Mouse (Mus musculus) 416B (cell line): ENCODE measurements around the gene Art4.

Experiments used
- DNase-seq: peaks from one replicate; pipeline ENCODE4 v3.0.0; 2011; ENCODE audit warnings: low read depth

The Art4 gene

DNA sequence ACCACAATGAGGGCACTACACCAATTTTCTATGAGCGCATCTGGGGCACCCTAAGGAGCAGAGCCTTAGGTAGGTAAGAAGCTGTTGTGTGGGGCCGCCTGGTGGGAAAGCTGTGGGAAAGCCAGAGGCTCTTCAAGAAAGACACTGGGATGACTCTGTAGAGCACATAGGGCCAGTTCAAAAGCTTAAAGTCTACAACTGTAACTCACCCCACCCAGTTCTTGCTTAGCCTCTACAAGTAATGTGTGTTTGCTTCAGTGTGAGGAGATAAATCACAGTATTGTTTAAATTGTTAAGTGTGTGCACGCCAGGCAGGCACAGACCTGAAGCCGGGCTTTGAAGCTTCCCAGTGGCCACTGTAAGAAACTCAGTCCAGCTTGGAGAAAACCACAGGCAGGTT lies 8.6 kb upstream of the Art4 start:
- DNase-seq = no peak

DNA sequence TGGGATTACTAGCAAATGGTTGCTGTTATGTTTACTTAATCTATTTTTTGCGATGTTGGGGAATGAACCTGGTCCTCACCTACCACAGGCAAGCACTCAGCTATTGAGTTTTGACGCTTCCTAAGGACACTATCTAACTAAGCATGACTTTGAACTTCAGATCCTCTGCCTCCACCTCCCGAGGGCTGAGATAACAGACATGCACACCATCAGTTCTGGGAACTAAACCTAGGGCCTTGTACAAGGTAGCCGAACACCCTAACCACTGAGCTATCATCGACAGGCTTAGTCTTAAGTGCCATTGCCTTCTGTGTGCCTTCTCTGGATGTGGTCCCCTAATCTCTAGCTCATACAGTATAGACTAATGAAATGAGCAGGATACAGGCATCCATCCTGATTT lies 7.8 kb upstream of the Art4 start:
- no peak for DNase-seq

DNA sequence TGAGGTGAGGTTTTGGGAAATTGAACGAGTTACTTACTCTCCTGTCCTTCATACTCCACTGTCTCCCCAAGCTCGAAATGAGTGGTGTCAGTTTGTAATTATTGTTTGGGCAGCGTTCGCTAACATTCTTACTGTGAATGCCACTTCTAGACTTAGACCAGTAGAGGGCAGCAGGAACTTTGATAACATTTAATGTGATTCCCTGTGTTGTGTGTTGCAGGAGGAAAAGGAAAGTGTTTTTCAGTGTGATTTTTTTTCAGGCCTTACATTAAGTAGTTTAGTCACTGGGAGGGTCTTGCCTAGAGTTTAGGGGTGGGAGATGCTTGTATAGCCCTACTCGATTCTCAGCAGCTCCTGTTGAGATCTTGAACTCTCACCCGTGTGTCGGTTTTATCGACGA lies 3.5 kb upstream of the Art4 start:
- peak; percentile 79 for DNase-seq

DNA sequence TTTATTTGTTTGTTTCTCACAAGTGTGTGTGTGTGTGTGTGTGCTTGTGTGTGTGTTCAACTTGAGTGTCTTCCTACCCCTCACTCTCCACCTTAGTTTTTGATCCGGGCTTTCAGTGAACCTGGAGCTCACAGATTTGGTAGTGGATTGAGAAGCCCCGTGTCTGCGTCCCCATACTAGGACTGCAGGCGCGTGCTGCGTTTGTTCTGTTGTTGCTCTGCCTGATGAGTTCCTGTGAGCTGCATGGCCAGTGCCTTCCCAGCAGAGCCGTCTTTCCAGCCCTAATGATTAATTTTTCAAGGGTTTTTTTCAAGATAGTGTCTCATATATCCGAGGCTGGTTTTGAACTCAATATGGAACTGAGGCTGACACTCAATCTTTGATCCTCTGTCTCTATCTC lies 887 bp upstream of the Art4 start:
- DNase-seq = peak; percentile 21

DNA sequence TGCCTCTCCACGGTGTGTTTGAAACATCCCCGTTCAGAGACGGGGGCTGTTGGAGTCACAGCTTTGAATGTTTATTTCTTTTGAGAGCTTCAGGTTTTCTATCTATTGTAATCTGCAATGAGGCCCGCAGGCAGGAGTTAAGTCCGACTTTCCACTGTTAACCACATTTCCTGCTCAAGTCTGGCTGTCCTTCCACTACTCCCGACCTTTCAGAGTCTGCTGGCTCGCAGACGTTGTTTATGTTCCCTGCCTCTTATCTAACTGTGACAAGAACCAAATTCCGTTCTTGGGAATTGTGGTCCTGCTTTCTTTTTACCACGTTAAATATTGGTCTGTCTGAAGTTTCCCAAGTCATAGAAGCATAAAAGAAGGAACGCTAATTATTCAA lies 334 bp upstream of the Art4 start:
- no peak for DNase-seq

DNA sequence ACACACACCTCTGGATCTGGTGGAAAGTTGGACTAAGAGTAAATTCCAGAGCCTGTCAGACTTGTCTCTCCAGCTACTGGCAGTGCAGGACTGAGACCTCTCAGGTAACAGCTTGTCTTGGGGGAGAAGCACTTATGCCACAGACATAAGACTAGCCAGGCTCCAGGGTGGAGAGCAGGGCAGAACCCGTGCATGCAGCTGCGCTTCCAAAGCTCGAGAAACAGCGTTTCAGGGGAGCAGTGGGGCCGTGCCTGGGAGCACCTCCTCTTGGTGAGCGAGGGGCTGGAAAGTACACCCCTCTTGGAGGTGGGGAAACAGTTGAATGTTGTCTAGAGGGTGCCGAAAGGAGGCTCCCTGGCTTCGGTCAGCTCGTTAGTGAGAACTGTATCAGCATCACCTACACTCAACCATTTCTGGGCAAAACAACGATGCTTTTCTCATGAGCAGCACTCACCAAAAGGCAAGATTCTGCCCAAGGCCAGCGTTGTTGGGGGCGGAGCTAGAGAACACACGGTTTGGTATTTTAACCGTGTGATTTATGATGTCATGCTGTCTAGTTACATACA lies 1.4 kb downstream of the Art4 start:
- DNase-seq = no peak

DNA sequence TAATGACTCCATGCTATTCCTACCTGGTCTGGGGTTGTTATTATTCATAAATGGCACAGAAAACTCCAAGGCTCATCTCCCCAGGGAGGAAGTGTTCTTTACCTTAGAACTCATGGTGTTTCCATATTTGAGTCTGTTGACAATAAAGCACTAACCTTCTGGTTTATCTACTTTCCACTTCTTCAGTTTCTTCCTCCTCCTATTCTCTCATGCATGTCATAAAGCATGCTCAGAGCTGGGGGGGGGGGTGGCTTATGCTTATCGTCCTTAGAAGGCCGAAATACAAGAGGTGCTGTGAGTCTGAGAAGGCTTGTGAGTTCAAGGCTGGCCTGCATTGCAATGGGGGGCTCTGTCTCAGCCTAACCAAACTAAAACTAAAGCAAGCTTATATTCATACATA lies 2.4 kb downstream of the Art4 start:
- no peak for DNase-seq

DNA sequence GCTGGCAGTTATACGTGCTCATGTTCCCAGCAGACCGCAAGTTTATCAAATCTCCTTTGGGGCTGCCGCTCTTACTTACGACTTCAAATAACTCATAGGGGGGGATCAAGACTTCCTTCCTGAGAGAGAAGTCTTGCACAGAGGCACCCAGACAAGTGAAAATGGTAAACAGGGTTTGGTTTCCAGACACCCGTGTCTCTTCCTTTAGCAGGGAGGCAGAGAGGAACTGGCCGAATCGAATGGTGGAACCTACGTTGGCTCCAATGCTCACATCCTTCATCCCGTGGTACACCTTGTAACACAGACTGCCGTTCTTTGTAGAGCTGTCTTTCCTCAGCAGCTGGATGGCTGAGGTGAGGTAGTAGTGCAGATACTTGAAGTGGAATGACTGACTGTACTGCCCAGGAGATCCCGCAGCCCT lies 3.2 kb downstream of the Art4 start:
- no peak for DNase-seq

DNA sequence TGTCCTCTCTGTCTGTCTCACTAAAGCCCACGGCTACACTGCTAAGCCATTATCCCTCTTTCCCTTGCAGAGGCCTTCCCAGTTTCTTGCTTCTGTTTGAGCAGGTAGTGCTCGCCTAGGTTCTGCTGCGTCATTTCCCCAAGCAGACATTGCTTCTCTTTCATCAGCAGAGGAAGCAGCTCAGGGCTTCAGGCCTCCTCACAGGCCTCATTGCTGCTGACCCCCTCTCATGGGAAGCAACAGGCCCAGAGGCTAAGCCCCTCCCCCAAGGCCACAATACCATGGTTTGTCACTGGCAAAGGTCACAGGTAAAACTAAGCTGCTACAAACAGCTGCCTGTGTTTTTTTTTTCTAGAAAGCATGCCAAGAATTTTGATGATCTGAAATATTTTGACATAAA lies 4.8 kb downstream of the Art4 start:
- DNase-seq = peak; percentile 32

DNA sequence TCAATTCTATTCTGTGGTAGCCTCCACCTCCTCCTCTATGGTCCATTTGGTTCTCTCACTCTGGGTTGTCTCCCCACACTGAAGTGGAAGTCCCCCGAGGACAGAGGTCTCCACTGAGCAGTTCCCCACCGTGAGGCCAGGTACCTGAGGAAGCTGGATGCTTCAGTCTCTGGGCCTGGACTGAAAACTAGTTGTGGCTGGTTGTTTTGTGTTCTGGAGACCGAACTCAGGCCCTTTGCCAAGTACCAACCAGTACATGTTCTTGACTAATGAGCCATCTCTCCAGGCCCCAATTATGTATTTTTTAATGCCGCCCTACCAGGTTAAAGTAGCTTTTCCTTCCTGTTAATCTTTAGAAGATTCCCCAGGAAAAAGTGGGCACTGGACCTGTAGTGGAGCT lies 5.2 kb downstream of the Art4 start:
- no peak for DNase-seq

DNA sequence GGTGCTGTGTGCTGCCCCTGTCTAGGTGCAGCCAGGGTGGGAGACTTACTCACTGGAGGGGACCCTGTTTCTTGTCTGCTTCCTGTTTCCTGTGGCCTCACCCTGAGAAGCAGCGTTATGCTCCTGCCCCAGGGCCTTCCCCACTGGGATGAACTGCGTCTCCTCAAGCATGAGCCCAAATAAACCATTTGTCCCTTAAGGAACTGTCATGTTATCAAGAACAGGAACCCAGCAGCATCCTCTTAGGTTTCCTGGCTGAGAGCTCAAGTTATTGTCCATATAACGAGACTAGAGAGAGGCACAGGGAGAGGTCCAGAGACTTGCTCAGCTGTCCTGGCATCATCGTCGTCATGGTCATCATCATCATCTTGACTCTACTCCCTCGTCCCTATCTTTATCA lies 7.3 kb downstream of the Art4 start:
- DNase-seq = no peak

DNA sequence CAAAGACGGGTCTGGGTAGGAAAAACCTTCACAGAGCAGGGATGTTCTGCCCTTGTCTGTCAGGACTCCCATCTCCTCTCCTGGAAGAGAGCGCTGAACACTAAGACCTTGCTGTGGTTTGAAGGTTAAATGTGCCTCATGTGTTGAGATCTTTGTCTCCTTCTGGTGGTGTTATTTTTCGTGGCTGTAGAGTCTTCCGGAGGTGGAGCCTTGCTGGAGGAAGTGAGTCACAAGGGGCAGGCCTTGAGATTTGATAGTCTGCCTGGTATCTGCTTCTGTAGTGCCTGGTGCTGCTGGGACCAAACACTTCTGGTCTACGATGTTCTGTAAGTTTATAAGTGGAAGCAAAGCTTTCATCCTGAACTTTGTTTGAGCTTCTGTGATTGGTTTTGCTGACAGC lies 8.6 kb downstream of the Art4 start:
- peak; percentile 60 for DNase-seq

DNA sequence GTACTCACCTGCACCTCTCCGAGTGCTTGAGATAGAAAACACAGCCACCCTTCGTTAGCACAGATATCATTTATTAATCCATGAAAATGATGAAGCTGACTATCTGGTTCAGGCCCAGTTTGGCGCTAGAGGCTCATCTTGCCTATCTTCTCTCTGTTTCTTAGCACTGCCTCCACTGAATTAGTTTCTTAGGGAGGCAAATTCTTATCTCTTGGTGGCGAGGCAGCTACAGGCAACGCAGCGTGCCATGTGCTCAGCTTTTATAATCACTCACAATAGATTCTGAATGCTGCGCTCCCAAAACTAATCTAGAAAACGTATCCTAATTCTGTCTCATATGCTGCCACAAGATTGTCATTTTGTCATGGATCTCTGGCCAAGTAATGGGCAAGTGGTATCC lies 9.1 kb downstream of the Art4 start:
- no peak for DNase-seq

DNA sequence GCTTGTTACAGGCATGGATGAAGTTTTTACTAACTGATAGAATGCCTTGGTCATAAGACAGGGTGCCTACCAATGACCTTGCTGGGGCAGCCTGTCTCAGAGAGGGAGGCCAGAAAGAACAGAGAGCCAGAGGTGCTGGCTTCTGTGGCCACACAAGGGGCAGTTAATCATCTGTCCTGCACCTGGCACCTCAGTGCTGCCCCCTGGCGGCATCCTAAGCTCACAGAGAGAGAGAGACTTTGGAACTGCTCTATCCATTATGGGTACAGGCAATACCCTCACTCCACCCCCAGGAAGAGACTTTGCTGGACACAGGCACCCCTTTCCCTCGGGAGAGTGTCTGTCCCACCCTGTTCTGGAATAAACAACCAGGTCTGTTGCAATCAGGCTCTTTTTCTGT lies 9.7 kb downstream of the Art4 start:
- peak; percentile 57 for DNase-seq

DNA sequence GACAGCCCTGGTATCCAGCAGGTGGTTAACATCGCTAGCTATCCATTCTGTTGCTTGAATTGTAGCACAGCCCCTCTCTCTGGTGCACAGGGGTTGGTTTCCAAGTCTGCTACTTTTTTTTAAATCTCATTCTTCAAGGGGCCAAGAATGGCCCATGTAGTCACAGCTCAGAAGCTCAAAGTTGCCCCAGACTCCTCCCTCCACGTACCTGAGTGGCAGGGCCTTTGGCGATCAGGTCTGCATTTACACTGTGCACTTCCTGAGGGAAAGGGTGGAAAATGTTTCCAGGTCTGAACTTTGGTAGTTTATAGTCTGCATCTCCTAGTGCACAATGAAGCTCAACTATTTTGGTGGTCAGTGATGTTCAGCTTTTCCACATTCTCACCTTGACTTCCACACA lies 10.3 kb downstream of the Art4 start:
- DNase-seq = no peak

DNA sequence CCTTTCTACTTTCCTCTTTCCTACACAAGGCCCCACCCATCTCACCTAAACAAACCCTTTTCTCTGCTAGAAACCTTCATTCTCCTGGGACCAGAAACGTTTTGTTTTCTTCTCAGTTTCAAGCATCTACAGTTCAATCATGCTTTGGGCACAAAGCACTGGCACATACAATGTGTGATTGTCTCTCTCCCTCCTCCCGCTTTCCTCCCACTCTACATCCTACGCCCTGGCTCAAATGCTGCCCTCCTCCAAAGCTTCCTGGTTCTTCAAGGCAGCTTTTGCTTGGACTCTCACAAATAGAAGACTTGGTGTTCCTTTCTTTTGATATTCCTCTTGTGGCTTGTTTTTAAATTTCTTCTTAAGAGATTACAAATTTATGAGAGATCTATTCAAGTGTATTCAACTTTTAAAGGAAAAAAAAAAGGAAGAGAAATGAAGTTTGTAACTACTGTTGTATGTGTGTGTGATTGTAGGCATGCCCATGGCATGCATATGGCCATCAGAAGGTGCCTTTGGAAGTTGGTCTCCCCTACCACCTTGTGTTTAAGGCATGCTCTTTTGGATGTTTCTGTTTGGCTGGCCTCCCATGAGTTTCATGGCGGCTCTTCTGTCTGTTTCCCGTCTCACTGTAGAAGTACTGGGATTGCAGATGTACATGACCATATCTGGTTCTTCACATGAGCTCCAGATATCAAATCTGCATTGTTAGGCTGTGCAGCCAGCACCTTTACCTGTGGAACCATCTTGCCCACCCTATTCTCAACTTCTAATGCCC lies 11.6 kb downstream of the Art4 start:
- DNase-seq = no peak

DNA sequence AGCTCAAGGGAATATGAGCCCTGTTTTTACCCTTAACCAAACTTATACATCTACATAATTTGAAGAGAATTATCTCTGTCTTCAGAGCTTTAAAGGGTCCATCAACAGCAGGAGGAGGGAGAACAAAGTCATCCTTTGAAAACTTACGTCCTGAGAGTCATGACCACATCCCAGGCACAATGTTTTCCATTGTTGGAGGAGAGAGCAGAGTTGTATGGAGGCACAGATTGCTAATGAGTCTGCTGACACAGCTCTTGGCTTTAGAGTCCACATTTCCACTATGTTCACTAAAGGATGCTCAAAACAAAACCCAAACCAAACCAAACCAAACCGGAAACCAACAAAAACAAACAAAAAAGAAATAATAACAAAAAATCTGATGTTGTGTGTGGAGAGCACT lies 12.6 kb downstream of the Art4 start:
- no peak for DNase-seq

DNA sequence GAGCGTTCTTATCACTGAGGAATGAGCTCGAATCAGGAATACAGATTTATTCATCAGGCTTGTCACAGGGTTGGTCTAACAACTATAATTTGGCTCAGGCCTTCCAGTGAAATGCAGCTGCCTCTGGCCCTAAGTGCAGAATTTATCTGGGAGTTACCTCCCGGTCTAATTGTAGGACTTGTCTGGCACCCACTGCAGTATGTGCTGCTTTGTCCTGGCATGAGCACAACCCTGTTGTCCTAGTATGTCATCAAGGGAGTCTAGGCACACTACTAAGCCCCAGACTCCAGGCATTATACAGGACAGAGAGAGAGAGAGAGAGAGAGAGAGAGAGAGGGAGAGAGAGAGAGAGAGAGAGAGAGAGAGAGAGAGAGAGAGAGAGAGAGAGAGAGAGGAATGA lies 20.2 kb downstream of the Art4 start:
- no peak for DNase-seq

DNA sequence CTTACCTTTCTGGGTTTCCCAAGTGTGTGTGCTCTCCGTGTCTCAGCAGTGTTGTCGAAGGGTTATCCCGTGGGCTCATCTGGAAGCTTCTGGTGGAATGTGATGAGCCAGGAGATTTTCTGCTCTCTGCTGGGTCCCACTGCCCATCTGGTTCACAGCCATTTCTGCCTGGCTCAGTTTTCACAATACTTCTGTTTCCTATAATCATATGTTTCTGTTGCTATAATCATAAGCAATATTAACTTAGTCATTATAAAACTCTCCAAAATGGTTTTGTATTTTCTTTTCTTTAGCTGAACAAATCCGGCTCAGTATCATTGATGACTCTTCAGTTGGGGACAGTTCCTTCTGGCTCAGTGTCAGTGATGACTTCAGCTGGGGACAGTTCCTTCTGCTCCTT lies 22.2 kb downstream of the Art4 start, which contains the start of gene Smco3:
Gene Smco3, minus strand, starts transcription at position 101 of the 400 bp plus-strand sequence.
- no peak for DNase-seq

DNA sequence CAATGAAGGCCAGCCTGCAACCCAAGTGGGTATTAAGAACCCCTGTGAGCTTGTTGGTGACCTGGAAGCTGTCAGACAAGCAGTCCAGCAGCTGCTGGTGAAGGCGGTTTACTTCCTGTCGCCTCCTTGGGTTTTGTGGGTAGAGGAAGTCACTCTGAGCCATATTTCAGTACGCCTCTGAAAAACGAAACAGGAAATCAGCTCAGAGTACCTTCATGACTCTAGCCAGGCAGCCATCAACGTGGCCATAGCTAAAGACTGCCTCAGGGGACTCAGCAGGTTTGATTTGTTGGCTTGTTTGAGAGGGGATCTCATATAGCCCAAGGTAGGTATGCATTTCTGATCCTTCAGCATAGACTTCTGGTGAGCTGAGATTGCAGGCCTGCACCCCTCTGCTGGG lies 25.8 kb downstream of the Art4 start:
- peak; percentile 70 for DNase-seq

DNA sequence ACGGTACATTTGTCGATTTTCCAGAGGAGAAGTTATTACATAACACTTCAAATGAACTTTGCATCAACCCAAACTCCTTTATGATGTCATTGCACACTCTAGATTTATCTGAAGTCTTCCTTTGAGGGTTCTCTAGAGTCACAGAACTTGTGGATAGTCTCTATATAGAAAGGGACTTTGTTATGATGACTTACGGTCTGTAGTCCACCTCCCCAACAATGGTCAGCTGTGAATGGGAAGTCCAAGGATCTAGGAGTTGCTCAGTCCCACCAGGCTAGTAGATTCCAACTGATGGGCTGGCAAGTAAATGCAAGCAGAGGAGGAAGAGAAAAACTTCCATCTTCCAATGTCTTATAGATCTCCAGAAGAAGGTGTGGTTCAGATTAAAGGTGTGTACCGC lies 28.9 kb downstream of the Art4 start:
- no peak for DNase-seq

DNA sequence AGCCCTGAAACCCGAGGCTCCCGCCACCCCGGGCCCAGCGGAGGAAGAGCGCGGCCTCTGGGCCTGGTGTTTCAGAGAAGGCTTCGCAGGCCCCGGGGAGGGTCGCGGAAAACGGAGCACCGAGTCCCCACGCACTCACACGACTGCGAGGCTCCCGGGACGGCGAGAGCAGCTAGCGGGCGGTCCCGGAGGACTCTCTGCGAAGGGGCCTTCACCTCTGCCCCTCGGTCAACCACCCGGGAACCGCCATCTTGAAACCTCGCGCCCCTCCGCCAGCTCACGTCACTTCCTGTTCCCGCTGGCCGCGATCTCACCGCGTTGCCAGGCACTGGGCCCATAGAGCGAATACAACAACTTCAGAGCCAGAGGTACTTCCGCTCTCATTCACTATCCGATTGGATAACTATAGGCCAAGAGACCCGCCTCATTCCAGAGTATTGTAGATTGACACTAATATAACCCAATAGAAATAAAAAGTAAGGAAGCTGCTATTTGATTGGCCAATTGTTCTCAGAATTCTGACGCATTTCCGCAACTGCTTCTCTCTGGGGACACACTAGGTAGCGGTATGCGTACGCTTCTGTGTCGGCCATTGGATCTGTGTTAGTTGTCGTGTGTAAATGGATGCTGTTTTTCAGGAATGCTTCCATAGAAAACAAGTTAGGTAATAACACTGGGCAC lies 29.5 kb downstream of the Art4 start, which contains the start of gene Wbp11:
Gene Wbp11, minus strand, starts transcription at position 353 of the 681 bp plus-strand sequence.
- DNase-seq = peak; percentile 100

DNA sequence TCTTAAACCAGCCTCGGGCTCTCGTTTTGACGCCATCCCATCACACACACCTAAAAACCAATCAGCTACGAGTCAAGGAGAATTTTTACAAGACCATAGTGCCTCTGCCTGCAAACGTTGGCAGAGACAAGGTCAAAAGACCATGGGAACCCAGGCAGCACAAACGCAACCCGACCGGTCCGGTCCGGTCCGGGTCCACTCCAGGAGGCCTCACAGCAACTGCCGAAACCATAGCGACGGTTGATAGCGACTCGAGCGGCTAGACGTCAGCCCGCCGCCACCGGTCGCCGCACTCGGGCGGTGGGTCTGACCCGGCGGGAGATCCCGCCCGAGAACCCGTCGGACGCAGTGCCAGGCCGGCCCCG lies 30.0 kb downstream of the Art4 start, which contains the start of gene BC049715:
Gene BC049715, plus strand, starts transcription at position 111 of the 365 bp plus-strand sequence.
- no peak for DNase-seq
